Mouse (Mus musculus) kidney, adult 11 months (tissue): ENCODE measurements around the gene Olfr97.
"Not testable (repeated sequence)": the region's sequence is repeated elsewhere in the genome, so short reads cannot be mapped to it uniquely, and the experiment has no call there.

Experiments used
- DNase-seq: peaks from one replicate; pipeline ENCODE4 v3.0.0; 2022

The Olfr97 gene

GRCm38 (mm10) chr17:37237230-37237629 lies at the start of gene Olfr97:
Gene Olfr97 (minus strand): TSS chr17:37237330.
- DNase-seq, result not testable (repeated sequence)

- no peak for DNase-seq
These were observed 46.2 kb upstream of the Olfr97 start, which contains the start of gene Olfr99 for GRCm38 (mm10) chr17:37283360-37283759. Gene Olfr99 (minus strand): TSS chr17:37283460.

- DNase-seq, result no peak
These were observed 43.2 kb upstream of the Olfr97 start for GRCm38 (mm10) chr17:37280331-37280730.

- no peak for DNase-seq
These were observed 39.4 kb upstream of the Olfr97 start for GRCm38 (mm10) chr17:37276573-37276972.

DNA sequence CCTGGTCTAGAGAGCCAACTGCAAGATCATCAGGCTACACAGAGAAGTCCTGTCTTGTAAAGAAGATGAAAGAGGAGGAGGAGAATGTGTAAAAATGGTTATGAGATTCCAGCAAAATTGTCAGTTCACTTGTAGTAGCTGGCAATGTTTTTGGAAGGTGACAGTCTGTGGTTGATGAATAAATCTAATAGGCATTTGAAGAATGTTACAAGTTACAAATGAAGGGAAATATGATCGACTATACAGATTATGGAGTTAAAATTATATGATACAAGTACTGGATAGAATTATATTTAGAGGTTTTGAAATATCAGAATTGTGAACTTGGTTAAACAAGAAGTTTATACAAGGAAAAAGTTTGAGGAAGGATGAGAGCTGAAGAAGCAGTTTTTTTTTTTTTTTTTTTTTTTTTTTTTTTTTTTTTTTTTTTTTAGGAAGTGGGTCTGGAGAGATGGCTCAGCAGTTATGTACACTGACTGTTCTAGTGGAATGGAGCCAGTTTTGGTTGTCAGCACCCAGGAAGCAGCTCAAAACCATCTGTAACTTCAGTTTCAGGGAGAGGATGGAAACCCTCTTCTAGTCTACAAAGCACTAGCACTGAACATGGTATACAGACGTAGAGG lies 38.6 kb upstream of the Olfr97 start:
- no peak for DNase-seq

GRCm38 (mm10) chr17:37270702-37271092 lies 33.6 kb upstream of the Olfr97 start:
- DNase-seq, result peak; percentile 63

DNA sequence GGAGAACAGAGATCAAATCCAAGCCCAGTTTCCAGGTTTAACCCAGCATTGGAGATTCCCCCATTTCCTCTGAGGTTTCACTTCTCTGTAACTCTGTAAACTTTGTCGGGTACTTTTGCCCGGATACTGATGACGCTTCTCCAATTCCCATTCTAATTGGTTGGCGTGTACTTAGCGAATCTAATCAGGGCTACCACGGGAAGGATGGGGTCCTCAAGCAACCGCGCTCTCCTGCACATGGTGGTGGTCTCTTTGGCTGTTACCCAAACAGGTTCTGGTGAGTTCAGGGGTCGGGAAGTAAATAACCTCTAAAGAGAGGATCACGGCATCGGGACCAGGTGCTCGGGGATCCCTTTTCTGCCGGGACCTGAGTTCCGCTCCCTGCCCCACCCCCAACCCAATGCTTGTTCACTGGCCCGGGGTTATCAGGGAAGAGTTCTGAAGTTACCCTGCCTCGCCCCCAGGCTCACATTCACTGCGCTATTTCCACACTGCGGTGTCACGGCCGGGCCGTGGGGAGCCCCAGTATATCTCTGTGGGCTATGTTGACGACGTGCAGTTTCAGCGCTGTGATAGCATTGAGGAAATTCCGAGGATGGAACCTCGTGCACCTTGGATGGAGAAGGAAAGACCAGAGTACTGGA lies 33.0 kb upstream of the Olfr97 start, which contains the start of gene H2-M3:
TSS of gene H2-M3 (plus strand) at position 163 of the 644 bp plus-strand sequence.
- peak; percentile 87 for DNase-seq

- no peak for DNase-seq
These were observed 26.5 kb upstream of the Olfr97 start, which contains the start of gene Olfr98 for GRCm38 (mm10) chr17:37263626-37264025. Gene Olfr98 (minus strand): TSS chr17:37263749.

- DNase-seq, result no peak
These were observed 13.4 kb upstream of the Olfr97 start for GRCm38 (mm10) chr17:37250544-37250943.

- DNase-seq, result no peak
These were observed 12.3 kb upstream of the Olfr97 start for GRCm38 (mm10) chr17:37249460-37249859.

- DNase-seq, result peak; percentile 12
These were observed 9.6 kb upstream of the Olfr97 start for GRCm38 (mm10) chr17:37246715-37247114.

- no peak for DNase-seq
These were observed 5.1 kb upstream of the Olfr97 start for GRCm38 (mm10) chr17:37242198-37242597.

GRCm38 (mm10) chr17:37221879-37222278 lies 15.3 kb downstream of the Olfr97 start:
- DNase-seq, result no peak

DNA sequence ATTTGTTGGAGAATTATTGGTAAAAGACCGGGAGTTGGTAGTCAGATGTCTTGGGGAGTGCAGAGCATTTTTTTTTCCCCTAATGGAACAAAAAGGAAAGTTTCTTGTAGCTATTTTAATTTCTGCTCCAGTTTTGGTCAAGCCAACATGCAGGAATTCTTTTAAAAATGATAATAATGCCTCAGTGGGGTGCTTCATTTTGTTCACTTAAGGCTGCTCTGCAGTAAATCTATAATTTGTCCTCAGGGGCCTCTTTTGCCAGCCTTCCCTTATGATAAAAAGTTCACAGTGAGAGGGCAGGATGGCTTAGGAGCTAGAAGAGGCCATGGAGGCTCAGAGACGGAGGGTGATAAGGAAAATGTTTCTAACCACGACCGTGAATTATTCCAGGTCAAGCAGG lies 17.3 kb downstream of the Olfr97 start, which contains the start of gene Olfr96:
TSS of gene Olfr96 (plus strand) at position 301 of the 400 bp plus-strand sequence.
- no peak for DNase-seq

DNA sequence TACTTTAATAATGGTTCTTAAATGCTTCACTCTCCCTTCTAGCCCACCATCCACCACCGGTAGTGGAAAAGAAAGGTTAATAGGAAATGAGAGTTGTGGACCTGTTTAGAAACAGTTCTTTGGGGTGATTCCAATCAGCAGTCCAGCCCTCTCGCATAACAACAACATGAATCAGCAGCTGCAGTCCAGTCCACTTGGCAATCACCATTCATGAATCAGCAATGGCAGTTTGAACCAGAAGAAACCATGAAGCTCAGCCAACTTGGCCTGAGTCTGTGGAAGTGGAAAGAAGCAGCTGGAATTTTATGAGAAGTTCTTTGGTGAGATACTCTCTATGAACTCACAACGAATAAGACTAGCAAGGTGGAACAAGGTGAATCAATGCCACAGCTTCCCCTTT lies 18.6 kb downstream of the Olfr97 start:
- no peak for DNase-seq

DNA sequence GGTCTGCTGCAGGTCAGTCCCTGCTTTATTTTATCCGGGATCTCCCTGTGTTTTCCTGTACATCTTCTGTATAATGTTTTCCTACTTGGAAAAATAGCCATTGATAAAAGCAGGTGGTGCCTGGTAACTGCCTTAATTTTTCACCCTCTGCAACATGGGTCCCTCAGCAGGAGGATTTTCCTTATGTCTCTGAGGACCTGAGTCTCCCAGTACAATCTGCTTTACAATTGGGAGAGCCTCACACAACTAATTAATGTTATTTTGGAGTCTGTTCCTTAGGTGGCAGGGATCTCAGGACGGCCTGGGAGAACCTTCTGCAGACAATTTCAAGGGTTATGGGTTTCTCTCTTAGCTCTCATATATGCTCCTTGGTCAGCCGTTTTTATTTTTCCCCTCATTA lies 24.1 kb downstream of the Olfr97 start, which contains the start of gene Olfr95:
TSS of gene Olfr95 (minus strand) at position 101 of the 400 bp plus-strand sequence.
- DNase-seq, result no peak

DNA sequence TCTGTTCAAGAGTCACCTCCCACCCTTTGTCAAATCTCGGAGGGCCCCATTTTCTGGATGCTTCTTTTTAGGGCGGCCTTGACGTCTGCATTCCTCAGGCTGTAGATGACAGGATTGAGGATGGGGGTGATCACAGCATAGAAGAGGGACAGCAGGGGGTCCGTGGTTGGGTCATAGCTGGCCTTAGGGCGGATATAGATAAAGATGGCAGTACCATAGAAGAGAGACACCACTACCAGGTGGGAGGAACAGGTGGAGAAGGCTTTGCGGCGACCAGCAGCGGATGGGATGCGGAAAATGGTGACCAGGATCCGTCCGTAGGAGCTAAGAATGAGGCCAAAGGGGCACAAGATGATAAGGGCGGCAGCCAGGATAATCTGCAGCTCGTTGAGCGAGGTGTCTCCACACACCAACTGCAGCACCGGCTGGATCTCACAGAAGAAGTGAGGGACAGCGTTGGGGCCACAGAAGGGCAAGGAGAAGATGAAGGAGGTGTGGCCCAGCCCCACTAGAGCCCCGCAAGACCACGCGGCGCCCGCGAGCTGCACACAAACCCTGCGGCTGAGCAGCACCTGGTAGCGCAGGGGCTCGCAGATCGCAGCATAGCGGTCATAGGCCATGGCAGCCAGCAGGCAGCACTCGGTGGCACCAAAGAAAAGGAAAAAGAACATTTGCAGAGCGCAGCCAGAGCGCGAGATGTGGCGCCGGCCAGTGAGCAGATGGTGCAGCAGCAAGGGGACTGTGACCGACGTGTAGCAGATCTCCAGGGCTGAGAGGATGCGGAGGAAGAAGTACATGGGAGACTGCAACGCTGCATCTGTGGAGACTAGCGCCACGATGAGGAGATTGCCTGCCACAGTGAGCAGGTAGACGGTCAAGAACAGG lies 26.0 kb downstream of the Olfr97 start:
- no peak for DNase-seq

- no peak for DNase-seq
These were observed 33.3 kb downstream of the Olfr97 start for GRCm38 (mm10) chr17:37203917-37204236.

DNA sequence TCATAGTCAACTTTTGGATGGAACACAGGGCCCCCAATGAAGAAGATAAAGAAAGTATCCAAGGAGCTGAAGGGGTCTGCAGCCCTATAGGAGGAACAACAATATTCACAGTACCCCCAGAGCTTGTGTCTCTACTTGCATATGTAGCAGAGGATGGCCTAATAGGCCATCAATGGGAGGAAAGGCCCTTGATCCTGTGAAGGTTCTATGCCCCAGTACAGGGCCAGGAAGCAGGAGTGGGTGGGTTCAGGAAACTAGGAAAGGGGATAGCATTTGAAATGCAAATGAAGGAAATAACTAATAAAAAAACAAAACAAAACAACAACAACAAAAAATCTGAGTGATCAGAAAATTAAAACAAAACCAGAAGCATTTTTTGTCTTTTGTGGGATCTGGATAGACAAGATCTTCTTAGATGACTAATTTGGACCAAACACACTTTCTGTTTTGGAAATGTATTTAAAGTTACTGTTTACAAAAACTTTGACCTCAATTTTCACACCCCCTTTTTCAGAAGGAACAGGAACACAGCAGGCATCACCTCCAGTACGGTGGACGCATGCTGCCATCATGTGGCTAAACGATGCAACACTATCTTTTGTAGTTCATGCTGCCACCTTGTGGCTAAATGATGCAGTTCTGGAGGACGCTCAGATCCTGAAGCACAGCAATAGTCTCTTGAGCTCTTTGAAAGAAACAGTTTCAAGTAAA lies 33.8 kb downstream of the Olfr97 start:
- DNase-seq, result peak; percentile 60

- no peak for DNase-seq
These were observed 36.2 kb downstream of the Olfr97 start, which contains the start of gene Olfr94 for GRCm38 (mm10) chr17:37200894-37201293. Gene Olfr94 (minus strand): TSS chr17:37200994.

- no peak for DNase-seq
These were observed 40.0 kb downstream of the Olfr97 start for GRCm38 (mm10) chr17:37196845-37197724.

GRCm38 (mm10) chr17:37194782-37195181 lies 42.3 kb downstream of the Olfr97 start:
- no peak for DNase-seq
